Mouse (Mus musculus) kidney, adult 2 months (tissue): ENCODE results near the gene Cap2.

Experiments
- CTCF ChIP-seq: fragments of 200-500 bp; conservative IDR thresholded peaks from 2 replicates; pipeline ENCODE4 v1.5.1; 2011; ENCODE audit warnings: low read depth, mild to moderate bottlenecking, control low read depth, low read length, moderate library complexity, mixed read lengths; ENCODE audit not compliant: insufficient read depth, insufficient read length
- POLR2A ChIP-seq: fragments of 200-500 bp; IDR thresholded peaks from one replicate; pipeline ENCODE4 v1.6.1; 2011; ENCODE audit warnings: low read depth, low read length, control low read depth

DNA sequence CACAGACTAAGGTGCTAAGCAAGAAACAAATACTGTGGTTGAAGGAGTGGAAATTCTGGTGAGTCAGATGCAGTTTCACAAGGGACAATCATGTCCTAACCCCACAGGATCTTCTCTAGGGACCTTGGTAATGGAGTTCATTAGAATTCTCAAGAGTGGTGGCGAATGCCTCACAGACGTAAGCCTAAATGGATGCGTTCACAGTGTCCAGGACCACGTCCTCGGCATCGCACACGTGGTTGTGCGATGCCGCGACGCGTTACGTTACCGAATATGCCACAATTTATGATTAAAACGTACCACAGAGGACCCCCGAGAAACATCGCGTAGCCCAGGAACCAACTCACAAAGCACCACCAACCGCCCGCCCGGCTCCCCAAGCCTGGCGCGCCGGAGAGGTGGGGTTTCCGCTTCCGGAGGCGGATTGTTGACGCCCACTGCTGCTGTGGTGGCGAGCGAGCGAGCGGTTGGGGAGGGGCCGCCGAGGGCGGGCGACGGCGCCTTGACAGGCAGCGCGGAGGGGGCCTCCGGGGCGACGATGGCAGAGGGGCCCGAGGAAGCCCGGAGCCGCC lies 167.5 kb downstream of the Cap2 start, which contains the start of gene Fam8a1:
- TF ChIP-seq CTCF (no peak), POLR2A (no peak)
